Mouse (Mus musculus) liver, embryonic 13.5 days (tissue): ENCODE results near the gene Bmpr2. TPM values are rescaled to one million over a fixed set of nuclear protein-coding genes. Genes with fewer than 3 reads are reported as not detected.

Experiments
- ATAC-seq: fragments of 200-750 bp; cut with Nextera tagmentation; 2 replicates; pipeline ENCODE4 v1.8.0; 2017; ENCODE audit warnings: low read depth, mild to moderate bottlenecking, moderate number of reproducible peaks, moderate library complexity
- DNase-seq: peaks from one replicate; pipeline ENCODE4 v3.0.0; 2022
- H3K27ac ChIP-seq: fragments of 300-500 bp; sonication (generic); 2 replicates; pipeline ENCODE4 v1.5.1; 2015; ENCODE audit warnings: moderate library complexity, mild to moderate bottlenecking, inconsistent platforms
- H3K27me3 ChIP-seq: fragments of 300-500 bp; sonication (generic); 2 replicates; pipeline ENCODE4 v1.6.1; 2015; ENCODE audit warnings: mild to moderate bottlenecking, inconsistent platforms
- H3K36me3 ChIP-seq: fragments of 300-500 bp; sonication (generic); 2 replicates; pipeline ENCODE4 v1.6.1; 2015; ENCODE audit warnings: mild to moderate bottlenecking, inconsistent platforms
- H3K4me1 ChIP-seq: fragments of 300-500 bp; sonication (generic); replicated peaks from 2 replicates; pipeline ENCODE4 v1.6.1; 2015; ENCODE audit warnings: inconsistent platforms
- H3K4me2 ChIP-seq: fragments of 300-500 bp; sonication (generic); 2 replicates; pipeline ENCODE4 v1.6.1; 2015; ENCODE audit warnings: inconsistent platforms, mild to moderate bottlenecking, moderate library complexity
- H3K4me3 ChIP-seq: fragments of 300-500 bp; sonication (generic); replicated peaks from 2 replicates; pipeline ENCODE4 v1.5.1; 2015; ENCODE audit warnings: mild to moderate bottlenecking, inconsistent platforms
- H3K9ac ChIP-seq: fragments of 300-500 bp; sonication (generic); 2 replicates; pipeline ENCODE4 v1.6.1; 2015; ENCODE audit warnings: mild to moderate bottlenecking, inconsistent platforms
- H3K9me3 ChIP-seq: fragments of 300-500 bp; sonication (generic); replicated peaks from 2 replicates; pipeline ENCODE4 v1.6.1; 2016; ENCODE audit warnings: inconsistent platforms
- WGBS: fragments of 180-500 bp; shearing (Covaris S2); methylation state at CpG from one replicate; pipeline ENCODE4 v1.1.7; 2015; ENCODE audit not compliant: insufficient replicate concordance; 5-methylcytosine and 5-hydroxymethylcytosine counted together
- polyA plus RNA-seq: library from polyadenylated mRNA; unstranded; fragments of >200 nt; fragmentation: Nextera tagmentation; extraction: Ambion mirVana; gene quantifications from 2 replicates; pipeline ENCODE4 v1.2.1, GENCODE M21; 2015

Bmpr2 gene
- polyA plus RNA-seq, 1 experiment from 2014 or later: 0.95 TPM

DNA sequence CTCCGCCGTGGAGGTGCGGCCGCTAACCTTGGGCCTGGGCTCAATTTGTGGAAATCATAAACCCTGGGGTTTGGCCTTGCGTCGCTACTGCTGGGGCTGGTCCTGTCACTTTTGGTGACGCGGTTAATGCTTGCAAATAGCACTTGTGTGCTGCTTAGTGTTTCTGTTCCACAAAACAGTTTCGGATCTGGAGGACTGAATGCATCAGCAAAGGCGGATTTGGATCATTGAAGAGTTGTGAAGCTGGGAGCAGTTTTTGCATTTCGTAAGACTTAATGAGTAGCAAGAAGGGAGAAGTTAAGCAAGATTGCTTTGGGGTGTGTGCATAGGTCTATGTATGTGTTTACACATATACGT lies 150.6 kb downstream of the Bmpr2 start:
- no peaks in the 10 kb centered on the region for H3K9me3 ChIP-seq
- WGBS: 3% methylated on average over 12 of the region's 12 CpGs
- peak overlapping the region; percentile 94 for H3K9ac ChIP-seq
- H3K4me1 ChIP-seq: peaks cover 51% of the 10 kb centered on the region
- peak overlapping the region; percentile 97 for H3K4me2 ChIP-seq
- peak overlapping the region; percentile 91 for H3K27ac ChIP-seq
- H3K27me3 ChIP-seq: no peaks in the 10 kb centered on the region
- DNase-seq: no peak
- no peaks in the 10 kb centered on the region for H3K36me3 ChIP-seq
- H3K4me3 ChIP-seq: peak overlapping the region; percentile 96
- ATAC-seq: no peak

DNA sequence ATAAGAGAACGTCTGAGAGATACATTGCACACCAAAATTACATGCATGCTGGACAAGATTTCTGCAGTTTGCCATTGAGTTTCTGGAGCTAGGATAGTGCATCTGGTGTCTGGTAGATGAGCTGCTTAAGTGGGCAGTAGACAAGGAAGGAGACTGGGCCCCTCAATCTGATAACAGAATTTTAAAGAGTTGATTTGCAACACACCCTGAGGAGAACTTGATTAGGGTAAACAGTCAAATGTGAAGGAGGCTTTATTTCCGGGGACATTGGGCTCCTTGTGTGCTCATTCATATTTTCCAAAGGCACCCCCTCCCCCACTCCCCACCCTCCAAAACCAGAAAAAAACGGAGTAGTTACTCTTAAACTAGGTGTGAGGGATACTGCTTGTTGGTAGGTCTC lies 151.6 kb downstream of the Bmpr2 start:
- Histone ChIP-seq H3K36me3 (no peaks in the 10 kb centered on the region), H3K27ac (peak overlapping the region; percentile 91), H3K27me3 (no peaks in the 10 kb centered on the region), H3K9me3 (no peaks in the 10 kb centered on the region), H3K4me1 (peaks cover 51% of the 10 kb centered on the region), H3K9ac (0 out of 2 replicates have a peak overlapping the region, but pooled peaks have one; percentile 94), H3K4me3 (peak overlapping the region; percentile 96), H3K4me2 (peak overlapping the region; percentile 97)
- DNase-seq (peak; percentile 26), ATAC-seq (peak; percentile 25; the same call in 1 of the 2 replicates)
- 20% methylated on average over 3 of the region's 3 CpGs for WGBS

DNA sequence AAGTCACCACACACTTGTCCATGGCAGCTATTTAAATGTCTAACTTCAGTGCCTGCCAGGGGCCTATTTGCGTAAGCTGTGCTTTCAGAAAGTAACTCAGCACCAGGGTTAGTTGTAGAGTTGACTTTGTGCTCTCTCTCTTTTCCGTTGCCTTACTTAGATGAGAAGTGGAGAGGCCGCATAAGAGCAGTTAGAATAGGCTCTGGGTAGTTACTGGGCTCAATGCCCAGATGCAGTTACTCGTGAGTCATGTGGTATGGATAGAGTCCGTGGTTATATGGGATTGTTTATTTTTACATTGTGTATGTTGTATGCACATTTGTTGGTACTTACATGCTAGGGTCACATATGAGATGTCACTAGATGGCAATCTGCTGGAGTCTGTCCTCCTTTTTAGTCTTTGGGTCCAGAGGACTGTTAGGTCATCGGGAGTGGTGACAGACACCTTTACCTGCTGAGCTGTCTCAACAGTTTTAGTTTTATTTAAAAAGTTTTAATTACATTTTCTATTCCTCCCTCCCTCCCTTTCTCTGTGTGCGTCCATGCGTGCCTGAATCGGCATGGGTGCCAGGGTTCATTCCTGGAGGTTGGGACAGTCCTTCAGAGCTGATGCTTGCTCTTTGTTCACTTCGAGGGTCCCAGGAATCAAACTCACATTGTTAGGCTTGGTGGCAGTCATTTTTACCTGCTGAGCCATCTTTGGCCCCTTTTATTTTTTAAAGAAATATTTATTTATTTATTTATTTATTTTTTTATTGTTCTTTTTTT lies 152.8 kb downstream of the Bmpr2 start:
- Histone ChIP-seq H3K36me3 (no peaks in the 10 kb centered on the region), H3K4me2 (peak overlapping the region; percentile 97; the same call in 1 of the 2 replicates), H3K4me1 (peaks cover 51% of the 10 kb centered on the region), H3K27ac (0 out of 2 replicates have a peak overlapping the region, but pooled peaks have one; percentile 21), H3K9me3 (no peaks in the 10 kb centered on the region), H3K4me3 (no peak overlapping the region), H3K27me3 (no peaks in the 10 kb centered on the region), H3K9ac (no peak overlapping the region)
- DNase-seq (no peak), ATAC-seq (no peak)
- 83% methylated on average over 10 of the region's 10 CpGs for WGBS

DNA sequence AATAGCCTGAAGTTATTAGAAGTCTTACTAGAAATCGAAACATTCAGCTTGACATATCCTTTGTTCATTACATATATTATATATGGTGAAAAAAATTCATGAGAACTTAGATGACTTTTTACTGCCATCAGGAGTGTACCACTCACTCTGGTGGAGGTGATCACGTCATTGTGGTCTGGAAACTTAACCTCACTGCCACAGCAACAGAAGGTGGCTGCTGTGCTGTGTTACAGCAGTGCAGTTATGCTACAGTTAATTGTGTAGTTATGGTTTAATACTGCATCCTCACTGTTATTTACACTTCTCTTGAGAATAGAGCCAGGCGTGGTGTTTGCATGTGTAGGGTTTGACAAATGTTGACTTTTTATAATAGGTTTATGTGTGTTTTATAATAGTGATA lies 154.2 kb downstream of the Bmpr2 start:
- Histone ChIP-seq H3K9me3 (no peaks in the 10 kb centered on the region), H3K27me3 (no peaks in the 10 kb centered on the region), H3K4me1 (peaks cover 41% of the 10 kb centered on the region), H3K27ac (no peak overlapping the region), H3K4me2 (no peak overlapping the region), H3K9ac (no peak overlapping the region), H3K36me3 (no peaks in the 10 kb centered on the region), H3K4me3 (no peak overlapping the region)
- ATAC-seq (no peak), DNase-seq (no peak)
- WGBS: 50% methylated on average over 3 of the region's 3 CpGs

DNA sequence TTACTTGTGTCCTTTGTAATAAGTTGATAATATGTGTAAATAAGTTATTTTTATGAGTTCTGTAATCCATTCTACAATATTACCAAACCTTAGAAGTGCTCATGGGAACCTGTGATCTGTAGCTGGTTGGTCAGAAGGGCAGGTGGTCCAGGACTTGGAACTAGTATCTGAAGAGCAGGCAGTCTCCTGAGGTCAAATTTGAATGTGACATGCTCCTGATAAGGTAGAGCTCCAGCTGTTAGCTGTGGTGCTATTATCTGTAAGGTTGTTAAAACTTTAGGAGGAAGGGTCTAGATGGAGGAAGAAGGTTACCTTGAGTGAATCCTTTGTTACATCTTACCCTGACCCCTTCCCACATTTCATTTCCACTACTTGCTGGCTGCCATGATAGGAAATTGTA lies 154.9 kb downstream of the Bmpr2 start:
- no peak overlapping the region for H3K4me3 ChIP-seq
- peaks cover 44% of the 10 kb centered on the region for H3K4me1 ChIP-seq
- DNase-seq (no peak), ATAC-seq (peak; percentile 51; the same call in 1 of the 2 replicates)
- no peak overlapping the region for H3K27ac ChIP-seq
- H3K9ac ChIP-seq: no peak overlapping the region
- no peak overlapping the region for H3K4me2 ChIP-seq
- no peaks in the 10 kb centered on the region for H3K9me3 ChIP-seq
- no peaks in the 10 kb centered on the region for H3K36me3 ChIP-seq
- no peaks in the 10 kb centered on the region for H3K27me3 ChIP-seq

DNA sequence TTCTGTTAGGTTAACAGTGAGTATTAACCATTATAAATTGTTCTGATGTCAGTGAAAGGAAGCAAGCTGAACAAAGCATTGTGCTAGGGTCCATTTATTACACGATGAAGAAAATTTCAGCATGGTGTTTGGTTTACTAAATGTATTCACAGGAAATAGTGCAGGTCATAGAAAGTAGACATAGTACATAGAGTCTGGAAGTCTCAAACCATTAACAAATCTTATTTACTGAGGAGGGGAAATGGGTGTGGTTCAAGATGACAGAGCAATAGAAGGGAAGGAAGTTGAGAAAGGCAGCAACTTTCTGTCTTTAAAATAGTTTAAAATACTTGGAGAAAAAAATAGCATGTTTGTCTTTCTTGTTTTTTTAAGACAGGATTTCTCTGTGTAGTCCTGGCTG lies 160.0 kb downstream of the Bmpr2 start:
- no peaks in the 10 kb centered on the region for H3K9me3 ChIP-seq
- no peak overlapping the region for H3K4me3 ChIP-seq
- DNase-seq (no peak), ATAC-seq (no peak)
- H3K36me3 ChIP-seq: no peaks in the 10 kb centered on the region
- H3K9ac ChIP-seq: no peak overlapping the region
- 54% methylated on average over 1 of the region's 1 CpGs for WGBS
- H3K4me1 ChIP-seq: peaks cover 8% of the 10 kb centered on the region
- H3K27ac ChIP-seq: no peak overlapping the region
- no peak overlapping the region for H3K4me2 ChIP-seq
- no peaks in the 10 kb centered on the region for H3K27me3 ChIP-seq

DNA sequence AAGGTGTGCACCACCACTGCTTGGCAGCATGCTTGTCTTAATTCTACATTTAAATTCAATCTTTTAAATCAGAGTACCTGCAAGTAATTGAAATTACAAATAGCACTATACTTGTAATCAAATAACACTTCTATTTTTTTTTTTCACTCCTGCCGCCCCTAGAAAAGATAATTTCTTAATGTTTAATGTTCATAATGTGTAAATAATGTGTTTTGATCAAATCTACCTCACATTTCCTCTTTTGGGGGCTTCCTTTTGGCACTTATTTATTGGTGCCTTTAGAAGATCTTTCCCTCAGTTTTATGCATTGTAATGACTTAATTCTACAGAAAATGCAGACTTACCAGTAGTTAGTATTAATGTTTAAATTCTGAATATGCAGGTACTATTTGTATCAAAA lies 160.5 kb downstream of the Bmpr2 start:
- H3K9ac ChIP-seq: no peak overlapping the region
- H3K4me3 ChIP-seq: no peak overlapping the region
- 69% methylated on average over 1 of the region's 1 CpGs for WGBS
- ATAC-seq (no peak), DNase-seq (no peak)
- H3K4me2 ChIP-seq: no peak overlapping the region
- H3K9me3 ChIP-seq: no peaks in the 10 kb centered on the region
- H3K36me3 ChIP-seq: no peaks in the 10 kb centered on the region
- peaks cover 5% of the 10 kb centered on the region for H3K4me1 ChIP-seq
- H3K27ac ChIP-seq: no peak overlapping the region
- H3K27me3 ChIP-seq: no peaks in the 10 kb centered on the region

DNA sequence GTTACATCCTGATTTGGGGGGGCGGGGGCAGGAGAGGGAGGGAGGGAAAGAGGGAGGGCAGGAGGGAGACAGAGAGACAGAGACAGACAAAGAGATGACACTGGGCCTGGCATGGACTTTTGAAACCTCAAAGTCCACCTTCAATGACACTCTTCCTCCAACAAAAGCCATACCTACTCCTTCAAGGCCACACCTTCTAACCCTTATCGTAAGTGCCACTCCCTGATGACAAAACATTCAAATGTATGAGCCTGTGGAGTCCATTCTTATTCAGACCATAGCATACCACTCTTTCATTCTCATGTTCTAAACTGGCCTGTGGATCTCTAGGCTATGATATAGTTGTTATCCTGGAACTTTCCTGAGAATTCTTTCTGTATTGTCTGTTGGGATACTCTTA lies 161.2 kb downstream of the Bmpr2 start:
- no peak overlapping the region for H3K9ac ChIP-seq
- H3K4me2 ChIP-seq: no peak overlapping the region
- ATAC-seq (no peak), DNase-seq (no peak)
- no peaks in the 10 kb centered on the region for H3K27me3 ChIP-seq
- H3K36me3 ChIP-seq: no peaks in the 10 kb centered on the region
- H3K4me3 ChIP-seq: no peak overlapping the region
- no peak overlapping the region for H3K27ac ChIP-seq
- 75% methylated on average over 2 of the region's 2 CpGs for WGBS
- H3K9me3 ChIP-seq: no peaks in the 10 kb centered on the region
- peaks cover 5% of the 10 kb centered on the region for H3K4me1 ChIP-seq

DNA sequence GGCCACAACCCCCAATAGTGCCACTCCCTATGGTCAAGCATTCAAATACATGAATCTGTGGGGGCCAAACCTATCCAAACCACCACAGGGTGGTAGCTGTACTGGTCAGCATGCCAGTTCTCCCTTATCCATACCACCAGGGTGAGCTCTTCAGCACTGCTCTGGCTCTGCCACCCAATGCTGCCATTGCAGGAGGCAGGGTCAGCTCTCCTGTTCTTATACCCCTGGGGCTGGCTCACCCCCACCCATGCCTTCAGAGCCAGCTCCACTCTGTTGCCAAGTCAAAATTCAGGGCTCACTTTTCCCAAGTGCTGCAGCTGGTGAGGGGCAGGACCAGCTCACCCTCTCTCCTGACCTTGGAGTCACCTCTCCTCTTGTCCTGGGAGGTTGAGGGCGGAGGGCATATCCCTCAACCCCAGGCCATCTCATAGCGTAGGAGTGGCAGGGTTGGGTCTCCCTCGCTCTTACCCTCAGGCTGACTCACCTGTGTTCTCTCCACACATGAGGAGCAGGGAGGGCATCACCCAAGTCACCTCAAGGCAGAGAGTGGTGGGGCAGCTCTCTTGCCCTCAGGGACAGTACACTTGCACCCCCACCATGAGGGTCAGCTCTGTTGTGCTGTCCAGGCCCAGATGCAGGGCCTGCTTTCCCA lies 162.9 kb downstream of the Bmpr2 start:
- H3K4me3 ChIP-seq: no peak overlapping the region
- H3K27me3 ChIP-seq: no peaks in the 10 kb centered on the region
- no peak overlapping the region for H3K9ac ChIP-seq
- H3K9me3 ChIP-seq: no peaks in the 10 kb centered on the region
- ATAC-seq: 0 out of 2 replicates have a peak, but pooled peaks have one; percentile 5
- H3K4me1 ChIP-seq: peaks cover 5% of the 10 kb centered on the region
- DNase-seq: no peak
- H3K27ac ChIP-seq: no peak overlapping the region
- H3K36me3 ChIP-seq: no peaks in the 10 kb centered on the region
- 88% methylated on average over 3 of the region's 3 CpGs for WGBS
- no peak overlapping the region for H3K4me2 ChIP-seq

DNA sequence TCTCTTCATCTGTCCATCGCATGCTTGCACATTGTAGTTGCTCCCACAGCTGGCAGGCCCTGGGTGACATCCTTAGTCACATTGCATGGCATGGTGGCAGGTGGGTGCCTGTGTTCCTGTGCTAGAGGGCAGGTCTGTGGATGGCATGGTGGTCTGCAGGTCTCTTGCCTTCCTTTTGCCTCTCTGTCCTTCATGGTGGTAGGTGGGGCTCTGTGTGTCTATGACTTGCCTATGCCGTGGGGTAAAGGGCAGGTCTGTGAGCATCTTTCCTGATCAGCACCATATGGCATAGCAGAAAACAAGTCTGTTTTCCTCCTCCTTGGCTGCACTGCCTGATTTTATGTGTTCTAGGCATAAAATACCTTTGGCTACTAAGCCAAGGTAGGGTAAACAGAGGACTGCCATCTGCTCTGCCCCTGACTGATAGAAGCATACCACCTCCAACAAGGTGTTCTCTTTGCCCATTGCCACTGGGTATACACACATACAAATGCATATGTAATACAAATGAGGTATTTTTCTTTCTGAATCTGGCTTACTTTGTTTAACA lies 164.0 kb downstream of the Bmpr2 start:
- Histone ChIP-seq H3K9ac (no peak overlapping the region), H3K4me1 (peaks cover 5% of the 10 kb centered on the region), H3K36me3 (no peaks in the 10 kb centered on the region), H3K27ac (no peak overlapping the region), H3K4me2 (no peak overlapping the region), H3K27me3 (no peaks in the 10 kb centered on the region), H3K4me3 (no peak overlapping the region), H3K9me3 (no peaks in the 10 kb centered on the region)
- DNase-seq (no peak), ATAC-seq (no peak)
- WGBS: 85% methylated on average over 2 of the region's 2 CpGs
